Mouse (Mus musculus) layer of hippocampus, adult 18-20 months (tissue): ENCODE results near the gene Tenm2. TPM values are rescaled to one million over a fixed set of nuclear protein-coding genes. Genes with fewer than 3 reads are reported as not detected.
A peak's percentile ranks its signal among the peaks of the same experiment; 100 is the strongest.

Source experiments
- DNase-seq, 2 experiments: peaks; one replicate each; pipeline ENCODE4 v3.0.0; 2022; ENCODE audit warnings: low spot score in 2 of 2
- total RNA-seq, 2 experiments: library from RNA; stranded (reverse); gene quantifications; 2 replicates each; pipeline ENCODE4 v1.2.3; 2021

Gene Tenm2
- total RNA-seq, 2 experiments from 2014 or later, result 139 to 145 TPM

GRCm38 (mm10) chr11:36302913-36303371, 932.8 kb downstream of the Tenm2 start:
- no peak for DNase-seq

GRCm38 (mm10) chr11:36302096-36302495, 933.7 kb downstream of the Tenm2 start:
- no peak for DNase-seq

- peak; percentile 31 to 72 for DNase-seq
Measured at GRCm38 (mm10) chr11:36296568-36296967, 939.2 kb downstream of the Tenm2 start.

GRCm38 (mm10) chr11:36292206-36292605, 943.6 kb downstream of the Tenm2 start:
- DNase-seq, result no peak

- DNase-seq, result no peak
Measured at GRCm38 (mm10) chr11:36286246-36286645, 949.5 kb downstream of the Tenm2 start.

GRCm38 (mm10) chr11:36280533-36280932, 955.2 kb downstream of the Tenm2 start:
- DNase-seq, result no peak

GRCm38 (mm10) chr11:36277903-36278215, 957.9 kb downstream of the Tenm2 start:
- no peak for DNase-seq

GRCm38 (mm10) chr11:36277192-36277902, 958.4 kb downstream of the Tenm2 start:
- no peak for DNase-seq

- no peak for DNase-seq
Measured at GRCm38 (mm10) chr11:36276015-36276414, 959.7 kb downstream of the Tenm2 start.

- DNase-seq, result no peak
Measured at GRCm38 (mm10) chr11:36272149-36272548, 963.6 kb downstream of the Tenm2 start.

GRCm38 (mm10) chr11:36269945-36270344, 965.8 kb downstream of the Tenm2 start:
- DNase-seq, result no peak

GRCm38 (mm10) chr11:36264776-36265466, 970.8 kb downstream of the Tenm2 start:
- peak in 1 of 2 experiments; percentile 52 for DNase-seq

GRCm38 (mm10) chr11:36263840-36264239, 971.9 kb downstream of the Tenm2 start:
- no peak for DNase-seq

GRCm38 (mm10) chr11:36257187-36257586, 978.6 kb downstream of the Tenm2 start:
- DNase-seq, result no peak

GRCm38 (mm10) chr11:36256747-36257146, 979.0 kb downstream of the Tenm2 start:
- peak in 1 of 2 experiments; percentile 33 for DNase-seq

- no peak for DNase-seq
Measured at GRCm38 (mm10) chr11:36254019-36254418, 981.7 kb downstream of the Tenm2 start.

GRCm38 (mm10) chr11:36250111-36250510, 985.7 kb downstream of the Tenm2 start:
- no peak for DNase-seq

GRCm38 (mm10) chr11:36246152-36246551, 989.6 kb downstream of the Tenm2 start:
- peak in 1 of 2 experiments; percentile 40 for DNase-seq

GRCm38 (mm10) chr11:36244491-36244882, 991.3 kb downstream of the Tenm2 start:
- no peak for DNase-seq

- DNase-seq, result peak; percentile 71
Measured at GRCm38 (mm10) chr11:36243747-36244490, 991.8 kb downstream of the Tenm2 start.

GRCm38 (mm10) chr11:36238890-36239289, 996.9 kb downstream of the Tenm2 start:
- DNase-seq, result peak in 1 of 2 experiments; percentile 46

GRCm38 (mm10) chr11:36228654-36229053, 1007.1 kb downstream of the Tenm2 start:
- no peak for DNase-seq
